Mouse (Mus musculus): ENCODE measurements around the gene Pdlim4.
"Not testable (repeated sequence)": the region's sequence is repeated elsewhere in the genome, so short reads cannot be mapped to it uniquely, and the experiment has no call there.

The Pdlim4 gene

GRCm38 (mm10) chr11:54011255-54011654 lies 57.6 kb downstream of the Pdlim4 start:
- DNase-seq = peak; percentile 39

GRCm38 (mm10) chr11:54008416-54008920 lies 60.3 kb downstream of the Pdlim4 start:
- no peak for DNase-seq

GRCm38 (mm10) chr11:54007717-54008116 lies 61.1 kb downstream of the Pdlim4 start:
- DNase-seq = no peak

- peak; percentile 50 for DNase-seq
Measured at GRCm38 (mm10) chr11:54006901-54007300, 61.9 kb downstream of the Pdlim4 start.

- DNase-seq = not testable (repeated sequence)
Measured at GRCm38 (mm10) chr11:54006362-54006761, 62.5 kb downstream of the Pdlim4 start.
